Mouse (Mus musculus): Measurements from ENCODE around the gene Ptprn.

GRCm38 (mm10) chr1:75289888-75290431 lies 25.7 kb upstream of the Ptprn start:
- TF ChIP-seq CTCF (IDR thresholded peaks at IDR 0.05; ENCODE audit: low read depth, low read length) (no peak), POLR2A (IDR thresholded peaks at IDR 0.05; ENCODE audit: borderline replicate concordance, low read depth, low read length) (no peak)

All from bone marrow macrophage, adult 2 months (primary cell).